Mouse (Mus musculus) CH12.LX (cell line): ENCODE data around the gene Lancl2. TPM values are rescaled to one million over a fixed set of nuclear protein-coding genes. Genes with fewer than 3 reads are reported as not detected.

Experiments used
- DNase-seq: peaks from one replicate; pipeline ENCODE4 v3.0.0-alpha.2; 2013; ENCODE audit errors: extremely low read depth
- H3K27ac ChIP-seq: 2 replicates; pipeline ENCODE4 v1.5.1; 2012; ENCODE audit warnings: low read depth, mild to moderate bottlenecking, control low read depth, moderate library complexity; ENCODE audit not compliant: insufficient read depth
- H3K27me3 ChIP-seq: replicated peaks from 2 replicates; pipeline ENCODE3; 2012; ENCODE audit warnings: inconsistent platforms
- H3K36me3 ChIP-seq, 2 experiments: replicated peaks in 1 of 2; 2 replicates each; pipeline versions ENCODE3 to v1.6.1; 2012; ENCODE audit warnings: inconsistent platforms in 1 of 2, low read length in 1 of 2, mild to moderate bottlenecking in 1 of 2, mixed read lengths in 1 of 2, moderate library complexity in 1 of 2; ENCODE audit not compliant: control insufficient read depth in 1 of 2, insufficient read depth in 1 of 2
- H3K4me1 ChIP-seq, 2 experiments: 2 replicates each; pipeline ENCODE4 v1.6.1; 2012; ENCODE audit warnings: inconsistent platforms in 1 of 2, moderate library complexity in 1 of 2; ENCODE audit not compliant: insufficient read depth in 2 of 2, control insufficient read depth in 1 of 2
- H3K4me2 ChIP-seq: 2 replicates; pipeline ENCODE4 v1.6.1; 2012; ENCODE audit warnings: low read depth, mild to moderate bottlenecking, control low read depth; ENCODE audit not compliant: poor library complexity, insufficient read depth, severe bottlenecking
- H3K4me3 ChIP-seq, 3 experiments: fragments of 150-350 bp in 1 of 3; sonication (generic) in 1 of 3; replicated peaks in 1 of 3; 2 replicates each; pipeline versions ENCODE3 to v1.5.1; 2011 to 2012; ENCODE audit warnings: low read depth in 2 of 3, low read length in 2 of 3, mild to moderate bottlenecking in 2 of 3, moderate library complexity in 2 of 3, control low read depth in 1 of 3, improper control_type of control experiment in 1 of 3, inconsistent platforms in 1 of 3, mixed read lengths in 1 of 3; ENCODE audit not compliant: poor library complexity in 1 of 3
- H3K79me2 ChIP-seq: replicated peaks from 2 replicates; pipeline ENCODE4 v1.6.1; 2012; ENCODE audit warnings: mild to moderate bottlenecking, moderate library complexity; ENCODE audit not compliant: control insufficient read depth, poor library complexity, insufficient read depth, severe bottlenecking; ENCODE audit errors: extremely low read depth
- H3K9ac ChIP-seq: 2 replicates; pipeline ENCODE4 v1.6.1; 2012; ENCODE audit warnings: low read depth, mild to moderate bottlenecking, control low read depth, moderate library complexity; ENCODE audit not compliant: insufficient read depth
- H3K9me3 ChIP-seq: replicated peaks from 2 replicates; pipeline ENCODE3; 2012; ENCODE audit warnings: low read length, inconsistent platforms, mixed read lengths
- EP300 ChIP-seq: IDR thresholded peaks from 2 replicates; pipeline ENCODE4 v1.6.1; 2011; ENCODE audit warnings: low read length, improper control_type of control experiment
- GABPA ChIP-seq: IDR thresholded peaks from 2 replicates; pipeline ENCODE4 v1.6.1; 2012; ENCODE audit warnings: low read depth, low read length, improper control_type of control experiment, inconsistent platforms; ENCODE audit not compliant: insufficient replicate concordance
- IRF4 ChIP-seq: IDR thresholded peaks from 2 replicates; pipeline ENCODE4 v1.6.1; 2014; ENCODE audit warnings: low read depth, mild to moderate bottlenecking, inconsistent platforms, low read length, improper control_type of control experiment
- JUND ChIP-seq: conservative IDR thresholded peaks from 2 replicates; pipeline ENCODE4 v1.6.1; 2011; ENCODE audit warnings: low read depth, low read length, improper control_type of control experiment
- MAX ChIP-seq: IDR thresholded peaks from 2 replicates; pipeline ENCODE4 v1.6.1; 2011; ENCODE audit warnings: low read length, improper control_type of control experiment
- MXI1 ChIP-seq: IDR thresholded peaks from 2 replicates; pipeline ENCODE4 v1.6.1; 2011; ENCODE audit warnings: mild to moderate bottlenecking, low read depth, low read length, improper control_type of control experiment
- MYC ChIP-seq: IDR thresholded peaks from 2 replicates; pipeline ENCODE4 v1.6.1; 2011; ENCODE audit warnings: low read depth, mild to moderate bottlenecking, improper control_type of control experiment, low read length
- PAX5 ChIP-seq: IDR thresholded peaks from 2 replicates; pipeline ENCODE4 v1.6.1; 2012; ENCODE audit warnings: low read length, inconsistent platforms, mixed read lengths
- POLR2A ChIP-seq: IDR thresholded peaks from 2 replicates; pipeline ENCODE4 v1.6.1; 2011; ENCODE audit warnings: low read depth, mild to moderate bottlenecking, improper control_type of control experiment, low read length
- RAD21 ChIP-seq: IDR thresholded peaks from 2 replicates; pipeline ENCODE4 v1.6.1; 2011; ENCODE audit warnings: low read depth, mild to moderate bottlenecking, low read length, improper control_type of control experiment, moderate library complexity
- TBP ChIP-seq: conservative IDR thresholded peaks from 2 replicates; pipeline ENCODE4 v1.6.1; 2011; ENCODE audit warnings: low read depth, low read length, improper control_type of control experiment
- ZC3H11A ChIP-seq: IDR thresholded peaks from 2 replicates; pipeline ENCODE4 v1.6.1; 2012; ENCODE audit warnings: low read depth, mild to moderate bottlenecking, inconsistent platforms, low read length, improper control_type of control experiment
- dilution Hi-C: fragments of 300-500 bp; cut with MboI; formaldehyde crosslinking; loops from 2 replicates; pipeline ENCODE4 v1.14.3; 2020; ENCODE audit warnings: low sequenced_read_pairs; ENCODE audit not compliant: extremely low pct_unique_long_range_greater_than_20kb, extremely low pct_ligation_motif_present
- in situ Hi-C: fragments of 300-500 bp; cut with MboI; formaldehyde crosslinking; loops from 3 replicates; pipeline ENCODE4 v1.14.3; 2019; ENCODE audit warnings: low sequenced_read_pairs, low pct_ligation_motif_present, low pct_unique_long_range_greater_than_20kb, mixed read lengths
- polyA plus RNA-seq: library from polyadenylated mRNA; unstranded; fragments of >175 nt; gene quantifications from 2 replicates; pipeline ENCODE4 v1.2.1, GENCODE M21; 2012; ENCODE audit warnings: low read depth; ENCODE audit not compliant: insufficient read length
- total RNA-seq, 2 experiments: library from RNA; depleted of rRNA; stranded (reverse); fragments of 300-350 nt in 1 of 2; fragments of >200 nt in 1 of 2; gene quantifications; 2 replicates each; pipeline ENCODE4 v1.2.3; 2012 to 2014

The Lancl2 gene
- total and polyA plus RNA-seq, 3 experiments, result 13.8 to 25.0 (median 17.7) TPM

- TF ChIP-seq MXI1, result no peak
These were observed 62.9 kb downstream of the Lancl2 start (continued) for GRCm38 (mm10) chr6:57765095-57765878.

GRCm38 (mm10) chr6:57766287-57766686 is 63.9 kb downstream of the Lancl2 start:
- Histone ChIP-seq H3K4me3 (no peak overlapping the region), H3K9me3 (no peaks in the 10 kb centered on the region), H3K4me2 (no peak overlapping the region), H3K27me3 (no peaks in the 10 kb centered on the region), H3K36me3 (no peaks in the 10 kb centered on the region), H3K4me1 (peaks cover 0 to 6% of the 10 kb centered on the region in 2 experiments; a peak in 1 of 4 replicates), H3K27ac (no peak overlapping the region), H3K79me2 (no peaks in the 10 kb centered on the region), H3K9ac (no peak overlapping the region)
- DNase-seq, result no peak
- in situ Hi-C loops (no loop called here), dilution Hi-C loops (no loop called here)
- TF ChIP-seq RAD21 (no peak), JUND (no peak), ZC3H11A (no peak), GABPA (no peak), EP300 (no peak), TBP (no peak)

- Histone ChIP-seq H3K4me1 (peaks cover 0 to 6% of the 10 kb centered on the region in 2 experiments; a peak in 1 of 4 replicates), H3K27me3 (no peaks in the 10 kb centered on the region), H3K36me3 (no peaks in the 10 kb centered on the region), H3K9ac (no peak overlapping the region)
- DNase-seq, result no peak
- in situ Hi-C loops, result no loop called here
- TF ChIP-seq MAX (no peak), JUND (no peak), MYC (no peak), PAX5 (no peak), POLR2A (no peak), IRF4 (no peak), RAD21 (no peak)
- TF ChIP-seq, all 38 proteins: peak for 0
- no peaks in the 10 kb centered on the region for H3K9me3 ChIP-seq
- H3K4me3 ChIP-seq, result no peak overlapping the region
- dilution Hi-C loops, result no loop called here
- no peak overlapping the region for H3K27ac ChIP-seq
- no peaks in the 10 kb centered on the region for H3K79me2 ChIP-seq
- no peak overlapping the region for H3K4me2 ChIP-seq
These were observed 65.0 kb downstream of the Lancl2 start for GRCm38 (mm10) chr6:57767112-57767868.
